Mouse (Mus musculus): ENCODE results near the gene B430218F22Rik. TPM values are rescaled to one million over a fixed set of nuclear protein-coding genes. Genes with fewer than 3 reads are reported as not detected.
A peak's percentile ranks its signal among the peaks of the same experiment; 100 is the strongest.
"Not testable (repeated sequence)": the region's sequence is repeated elsewhere in the genome, so short reads cannot be mapped to it uniquely, and the experiment has no call there.

B430218F22Rik gene
- polyA plus RNA-seq (2015; fragmentation: Nextera tagmentation; extraction: Ambion mirVana): 0.61 and 1.1 TPM in 2 replicates

GRCm38 (mm10) chr13:118386511-118387447 lies at the start of gene B430218F22Rik, which contains the start of gene Mrps30:
Gene B430218F22Rik (plus strand): TSS chr13:118386630.
Gene Mrps30 (minus strand): TSS chr13:118387252.
- Histone ChIP-seq H3K9ac (replicated peaks) (peak within 1 kb of the TSS; percentile 82), H3K9me3 (no peaks in the 10 kb centered on the region), H3K36me3 (peaks cover 25% of the 10 kb centered on the region), H3K4me3 (peak within 1 kb of the TSS; percentile 86), H3K27me3 (no peaks in the 10 kb centered on the region), H3K4me1 (peaks cover 16% of the 10 kb centered on the region), H3K4me2 (replicated peaks) (peak within 1 kb of the TSS; percentile 83), H3K27ac (replicated peaks) (peak within 1 kb of the TSS; percentile 76)
- ATAC-seq (replicated peaks): peak; percentile 98
- WGBS: under 1% methylated on average over 93 of the region's 93 CpGs

DNA sequence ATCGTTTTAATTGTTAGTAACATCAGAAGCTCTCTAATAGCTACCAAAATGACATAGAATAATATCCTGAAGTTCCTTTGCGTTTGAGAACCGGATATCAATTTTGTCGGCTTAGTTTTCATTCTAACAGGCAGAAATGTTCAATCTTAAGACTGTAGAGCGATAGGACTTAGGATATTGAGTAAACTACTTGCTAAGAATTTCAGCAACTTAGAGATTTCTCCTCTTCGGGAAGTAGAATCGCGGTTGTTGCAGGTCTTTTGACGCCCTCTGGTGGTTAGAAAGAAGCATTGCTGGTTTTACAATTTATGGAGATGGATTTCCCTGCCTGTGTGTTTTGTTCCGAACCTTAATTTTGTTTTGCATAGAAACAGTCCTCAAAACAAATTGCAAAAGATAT lies 36.2 kb upstream of the B430218F22Rik start:
- Histone ChIP-seq H3K27ac (replicated peaks) (no peak overlapping the region), H3K4me2 (replicated peaks) (no peak overlapping the region), H3K27me3 (no peaks in the 10 kb centered on the region), H3K4me3 (no peak overlapping the region), H3K36me3 (no peaks in the 10 kb centered on the region), H3K9me3 (no peaks in the 10 kb centered on the region), H3K9ac (replicated peaks) (no peak overlapping the region), H3K4me1 (no peaks in the 10 kb centered on the region)
- WGBS: 27% methylated on average over 10 of the region's 10 CpGs
- 0 out of 2 replicates have a peak, but pooled peaks have one; percentile 43 for ATAC-seq (replicated peaks)

DNA sequence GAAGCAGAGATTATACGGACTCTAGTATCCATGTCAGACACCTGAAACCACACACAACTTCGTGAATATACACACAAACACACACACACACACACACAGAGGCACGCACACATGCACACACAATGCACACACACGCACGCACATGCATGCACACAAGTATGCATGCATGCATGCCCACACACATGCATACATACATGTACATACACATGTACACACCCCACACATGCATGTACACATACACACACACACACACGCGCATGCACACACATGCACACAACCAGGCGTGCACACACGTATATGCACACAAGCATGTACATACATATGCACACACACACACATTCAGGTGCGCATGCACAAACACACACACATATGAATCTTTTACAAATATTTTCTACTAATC lies 35.6 kb upstream of the B430218F22Rik start:
- ATAC-seq (replicated peaks): no peak
- Histone ChIP-seq H3K27ac (replicated peaks) (no peak overlapping the region), H3K4me1 (no peaks in the 10 kb centered on the region), H3K4me2 (replicated peaks) (no peak overlapping the region), H3K36me3 (no peaks in the 10 kb centered on the region), H3K4me3 (no peak overlapping the region), H3K9me3 (no peaks in the 10 kb centered on the region), H3K9ac (replicated peaks) (no peak overlapping the region), H3K27me3 (no peaks in the 10 kb centered on the region)
- 93% methylated on average over 10 of the region's 10 CpGs for WGBS

DNA sequence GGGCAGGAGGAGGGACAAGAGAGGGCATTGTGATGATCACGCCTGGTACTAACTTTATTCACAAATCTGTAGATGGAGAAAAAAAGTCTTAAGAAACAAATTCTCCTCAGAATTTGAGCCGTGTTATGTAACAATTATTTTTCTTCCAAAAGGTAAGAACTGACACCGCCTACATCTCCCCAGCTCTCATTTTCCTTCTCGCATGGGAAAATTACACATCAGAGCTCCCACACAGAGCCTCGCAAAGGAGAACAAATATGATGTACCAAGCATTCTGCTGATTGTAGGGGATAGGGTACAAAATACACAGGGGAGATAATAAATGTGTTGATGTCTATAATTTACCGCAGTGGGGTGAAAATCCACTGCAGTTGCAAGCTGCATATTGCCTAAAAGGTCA lies 23.1 kb upstream of the B430218F22Rik start:
- H3K27ac ChIP-seq (replicated peaks): no peak overlapping the region
- H3K27me3 ChIP-seq: no peaks in the 10 kb centered on the region

GRCm38 (mm10) chr13:118365774-118366173 lies 20.7 kb upstream of the B430218F22Rik start:
- H3K4me1 ChIP-seq: no peaks in the 10 kb centered on the region
- no peak overlapping the region for H3K4me2 ChIP-seq (replicated peaks)
- no peaks in the 10 kb centered on the region for H3K9me3 ChIP-seq
- no peaks in the 10 kb centered on the region for H3K27me3 ChIP-seq
- no peak overlapping the region for H3K9ac ChIP-seq (replicated peaks)
- 79% methylated on average over 1 of the region's 1 CpGs for WGBS
- H3K27ac ChIP-seq (replicated peaks): no peak overlapping the region
- no peaks in the 10 kb centered on the region for H3K36me3 ChIP-seq
- ATAC-seq (replicated peaks): no peak
- H3K4me3 ChIP-seq: no peak overlapping the region

More for the DNA sequence above, 23.1 kb upstream of the B430218F22Rik start:
- Histone ChIP-seq H3K9me3 (no peaks in the 10 kb centered on the region), H3K4me1 (no peaks in the 10 kb centered on the region), H3K4me2 (replicated peaks) (no peak overlapping the region), H3K9ac (replicated peaks) (no peak overlapping the region), H3K36me3 (no peaks in the 10 kb centered on the region), H3K4me3 (no peak overlapping the region)
- 90% methylated on average over 6 of the region's 6 CpGs for WGBS
- ATAC-seq (replicated peaks): no peak

DNA sequence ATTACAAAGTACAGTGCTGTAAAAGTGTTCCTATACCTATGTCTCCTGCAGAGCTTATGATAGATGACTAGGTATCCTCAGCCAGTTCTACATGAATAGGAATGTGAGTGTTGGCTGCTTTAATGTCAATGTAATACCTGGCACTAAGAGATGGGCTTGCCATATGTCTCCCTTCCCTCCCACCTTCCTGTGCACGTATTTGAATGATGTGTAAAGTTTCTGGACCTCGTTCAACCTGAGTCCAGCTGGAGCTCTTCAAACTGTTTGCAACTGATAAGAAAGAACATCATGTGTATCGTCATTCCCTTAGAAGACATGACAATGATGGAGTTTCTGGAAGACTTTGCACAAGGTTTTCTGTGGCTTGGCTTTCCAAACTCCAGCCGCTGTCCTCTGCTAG lies 13.6 kb upstream of the B430218F22Rik start:
- Histone ChIP-seq H3K4me2 (replicated peaks) (no peak overlapping the region), H3K9ac (replicated peaks) (no peak overlapping the region), H3K4me3 (no peak overlapping the region), H3K27ac (replicated peaks) (no peak overlapping the region), H3K27me3 (no peaks in the 10 kb centered on the region), H3K4me1 (no peaks in the 10 kb centered on the region), H3K9me3 (no peaks in the 10 kb centered on the region), H3K36me3 (peaks cover 6% of the 10 kb centered on the region)
- 90% methylated on average over 4 of the region's 4 CpGs for WGBS
- ATAC-seq (replicated peaks): no peak

DNA sequence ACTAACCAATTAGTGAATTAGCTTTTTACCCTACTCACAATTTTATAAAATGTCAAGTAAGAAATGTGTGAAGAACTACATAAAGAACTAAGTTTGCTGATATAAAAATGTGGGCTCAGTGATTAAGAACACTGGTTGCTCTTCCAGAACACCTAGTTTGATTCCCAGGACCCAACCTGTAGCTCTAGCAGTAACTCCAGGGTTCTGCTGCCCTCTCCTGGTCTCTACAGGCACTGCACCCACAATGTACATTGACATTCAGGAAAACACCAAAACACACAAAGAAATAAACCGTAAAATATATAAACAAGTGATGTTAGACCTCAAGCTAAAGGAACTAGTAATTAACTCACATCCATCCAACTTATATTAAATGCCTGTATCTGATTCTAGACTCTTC lies 7.3 kb upstream of the B430218F22Rik start:
- H3K9ac ChIP-seq (replicated peaks): no peak overlapping the region
- ATAC-seq (replicated peaks): no peak
- 66% methylated on average over 1 of the region's 1 CpGs for WGBS
- H3K27me3 ChIP-seq: no peaks in the 10 kb centered on the region
- H3K4me2 ChIP-seq (replicated peaks): no peak overlapping the region
- H3K36me3 ChIP-seq: peaks cover 56% of the 10 kb centered on the region
- no peaks in the 10 kb centered on the region for H3K9me3 ChIP-seq
- H3K4me1 ChIP-seq: no peaks in the 10 kb centered on the region
- no peak overlapping the region for H3K27ac ChIP-seq (replicated peaks)
- no peak overlapping the region for H3K4me3 ChIP-seq

- Histone ChIP-seq H3K27me3 (no peaks in the 10 kb centered on the region), H3K9ac (replicated peaks) (no peak overlapping the region), H3K4me3 (no peak overlapping the region), H3K9me3 (no peaks in the 10 kb centered on the region), H3K4me2 (replicated peaks) (no peak overlapping the region), H3K27ac (replicated peaks) (no peak overlapping the region), H3K4me1 (peaks cover 4% of the 10 kb centered on the region), H3K36me3 (peaks cover 60% of the 10 kb centered on the region)
- no peak for ATAC-seq (replicated peaks)
- 85% methylated on average over 10 of the region's 10 CpGs for WGBS
Measured at GRCm38 (mm10) chr13:118380381-118380780, 6.0 kb upstream of the B430218F22Rik start.

GRCm38 (mm10) chr13:118387448-118387801 lies 995 bp downstream of the B430218F22Rik start:
- 12% methylated on average over 10 of the region's 10 CpGs for WGBS
- not testable (repeated sequence) for H3K27ac ChIP-seq (replicated peaks); H3K27me3 ChIP-seq; H3K9me3 ChIP-seq
- ATAC-seq (replicated peaks): peak; percentile 73
- H3K4me3 ChIP-seq: peak overlapping the region; percentile 86
- 0 out of 2 replicates have a peak overlapping the region, but pooled peaks have one; percentile 6 for H3K9ac ChIP-seq (replicated peaks)
- H3K4me1 ChIP-seq: peaks cover 16% of the 10 kb centered on the region
- peak overlapping the region; percentile 42 for H3K4me2 ChIP-seq (replicated peaks)
- peaks cover 20% of the 10 kb centered on the region for H3K36me3 ChIP-seq

GRCm38 (mm10) chr13:118395803-118396202 lies 9.4 kb downstream of the B430218F22Rik start:
- no peak overlapping the region for H3K9ac ChIP-seq (replicated peaks)
- H3K27ac ChIP-seq (replicated peaks): no peak overlapping the region
- H3K36me3 ChIP-seq: no peaks in the 10 kb centered on the region
- no peaks in the 10 kb centered on the region for H3K4me1 ChIP-seq
- H3K9me3 ChIP-seq: no peaks in the 10 kb centered on the region
- no peak for ATAC-seq (replicated peaks)
- no peak overlapping the region for H3K4me2 ChIP-seq (replicated peaks)
- WGBS: 90% methylated on average over 3 of the region's 3 CpGs
- H3K4me3 ChIP-seq: no peak overlapping the region
- no peaks in the 10 kb centered on the region for H3K27me3 ChIP-seq

DNA sequence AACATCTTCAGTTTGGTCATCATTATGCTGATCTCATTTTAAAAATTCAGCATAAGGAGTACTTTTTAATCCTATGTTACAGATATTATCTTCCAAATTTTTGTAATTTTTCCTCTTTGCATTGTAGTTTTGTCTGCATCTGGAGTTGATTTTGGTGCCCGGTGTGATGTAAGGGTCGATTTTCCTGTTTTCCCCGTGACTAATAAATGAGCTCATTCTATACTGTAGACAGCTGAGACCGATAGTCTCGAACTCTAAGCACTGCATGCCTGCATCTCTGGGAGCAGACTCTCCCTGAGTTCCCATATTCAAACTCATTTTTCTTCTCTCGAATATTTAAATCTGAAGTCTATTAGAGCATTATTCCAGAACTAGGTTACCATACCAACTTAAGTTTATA lies 13.9 kb downstream of the B430218F22Rik start:
- Histone ChIP-seq H3K27ac (replicated peaks) (no peak overlapping the region), H3K9me3 (no peaks in the 10 kb centered on the region), H3K27me3 (no peaks in the 10 kb centered on the region), H3K9ac (replicated peaks) (no peak overlapping the region), H3K4me3 (no peak overlapping the region), H3K4me2 (replicated peaks) (no peak overlapping the region), H3K36me3 (no peaks in the 10 kb centered on the region), H3K4me1 (no peaks in the 10 kb centered on the region)
- ATAC-seq (replicated peaks): no peak
- 81% methylated on average over 6 of the region's 6 CpGs for WGBS

DNA sequence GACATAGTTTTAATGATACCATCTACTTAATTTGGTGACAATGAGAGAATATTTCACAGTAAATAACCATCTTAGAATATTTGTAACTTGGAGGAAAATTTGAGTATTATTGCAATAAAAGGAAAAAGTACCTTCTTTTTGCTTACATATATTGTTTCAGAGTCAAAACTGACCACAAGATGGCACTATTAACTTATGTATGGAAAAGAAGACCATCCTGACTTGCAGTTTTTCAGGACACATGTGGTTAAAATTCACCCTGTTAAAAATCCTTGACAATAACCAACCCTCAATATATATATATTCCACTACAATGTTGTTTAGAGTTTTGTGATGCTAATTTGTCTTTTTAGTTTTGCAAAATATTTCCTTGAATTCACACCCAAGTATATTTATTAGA lies 17.1 kb downstream of the B430218F22Rik start:
- Histone ChIP-seq H3K4me3 (no peak overlapping the region), H3K36me3 (no peaks in the 10 kb centered on the region), H3K27ac (replicated peaks) (no peak overlapping the region), H3K9me3 (no peaks in the 10 kb centered on the region), H3K27me3 (no peaks in the 10 kb centered on the region), H3K4me1 (no peaks in the 10 kb centered on the region), H3K4me2 (replicated peaks) (no peak overlapping the region), H3K9ac (replicated peaks) (no peak overlapping the region)
- ATAC-seq (replicated peaks): peak; percentile 78

Data from forebrain, embryonic 15.5 days (tissue).